Mouse (Mus musculus): ENCODE measurements at regions not wholly inside any gene's neighbourhood (a gene's known extent, or its start where the extent isn't known, plus 50 kb on each side); places are given as distances from the start of the nearest gene placed in this dataset.

GRCm38 (mm10) chr5:118815783-118816182 lies 255.3 kb downstream of the Med13l start:
- no peak for DNase-seq (ENCODE audit: low spot score)

GRCm38 (mm10) chr5:118818294-118818693 lies 257.8 kb downstream of the Med13l start:
- no peak for DNase-seq (ENCODE audit: low spot score)

GRCm38 (mm10) chr5:118824791-118825190 lies 264.3 kb downstream of the Med13l start:
- DNase-seq (ENCODE audit: low spot score): no peak

- no peak for DNase-seq (ENCODE audit: low spot score)
Observed at GRCm38 (mm10) chr5:118829031-118829698, 268.7 kb downstream of the Med13l start.

- DNase-seq (ENCODE audit: low spot score): no peak
Observed at GRCm38 (mm10) chr5:118832701-118833100, 272.2 kb downstream of the Med13l start.

GRCm38 (mm10) chr5:118834129-118834528 lies 273.6 kb downstream of the Med13l start:
- no peak for DNase-seq (ENCODE audit: low spot score)

GRCm38 (mm10) chr5:118837001-118837400 lies 276.5 kb downstream of the Med13l start:
- no peak for DNase-seq (ENCODE audit: low spot score)

GRCm38 (mm10) chr5:118838421-118838820 lies 277.9 kb downstream of the Med13l start:
- DNase-seq (ENCODE audit: low spot score): no peak

GRCm38 (mm10) chr5:118839916-118840315 lies 279.4 kb downstream of the Med13l start:
- DNase-seq (ENCODE audit: low spot score): no peak

GRCm38 (mm10) chr5:118841210-118842016 lies 280.9 kb downstream of the Med13l start:
- no peak for DNase-seq (ENCODE audit: low spot score)

- no peak for DNase-seq (ENCODE audit: low spot score)
Observed at GRCm38 (mm10) chr5:118842017-118842396, 281.5 kb downstream of the Med13l start.

GRCm38 (mm10) chr5:118857001-118857400 lies 296.5 kb downstream of the Med13l start:
- DNase-seq (ENCODE audit: low spot score): no peak

GRCm38 (mm10) chr5:118861143-118861847 lies 300.8 kb downstream of the Med13l start:
- no peak for DNase-seq (ENCODE audit: low spot score)

GRCm38 (mm10) chr5:118867511-118867910 lies 307.0 kb downstream of the Med13l start:
- DNase-seq (ENCODE audit: low spot score): no peak

GRCm38 (mm10) chr5:118869330-118869729 lies 308.9 kb downstream of the Med13l start:
- DNase-seq (ENCODE audit: low spot score): no peak

- no peak for DNase-seq (ENCODE audit: low spot score)
Observed at GRCm38 (mm10) chr5:118873871-118874270, 313.4 kb downstream of the Med13l start.

- no peak for DNase-seq (ENCODE audit: low spot score)
Observed at GRCm38 (mm10) chr5:118875096-118875637, 314.7 kb downstream of the Med13l start.

GRCm38 (mm10) chr5:118876586-118877312 lies 316.3 kb downstream of the Med13l start:
- no peak for DNase-seq (ENCODE audit: low spot score)

GRCm38 (mm10) chr5:118877313-118877669 lies 316.8 kb downstream of the Med13l start:
- peak; percentile 20 for DNase-seq (ENCODE audit: low spot score)

GRCm38 (mm10) chr5:118877831-118878230 lies 317.4 kb downstream of the Med13l start:
- no peak for DNase-seq (ENCODE audit: low spot score)

- DNase-seq (ENCODE audit: low spot score): no peak
Observed at GRCm38 (mm10) chr5:118878722-118879121, 318.2 kb downstream of the Med13l start.
